Mouse (Mus musculus): ENCODE measurements around the gene Gm12117.

DNA sequence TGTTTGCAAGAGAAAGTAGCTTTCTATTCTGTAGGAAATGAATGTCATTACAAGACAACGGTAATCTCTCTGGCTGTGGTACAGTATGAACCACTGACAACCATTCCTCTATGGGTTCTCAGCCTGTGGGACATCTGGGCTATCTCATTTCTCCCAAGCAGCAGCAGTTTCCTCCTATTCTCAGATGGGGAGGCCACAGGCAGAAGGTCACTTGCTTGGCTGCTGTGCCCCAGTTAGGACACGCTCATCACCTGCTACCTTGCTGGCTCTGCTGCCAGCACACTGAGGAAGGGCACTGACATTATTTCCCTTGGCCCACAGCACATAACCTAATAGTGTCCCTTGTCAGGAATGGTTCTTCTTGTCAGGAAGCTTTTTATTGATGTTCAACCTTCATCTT lies 48.4 kb downstream of the Gm12117 start:
- TF ChIP-seq CTCF (IDR thresholded peaks at IDR 0.05 in 2 of 3, conservative IDR thresholded peaks at IDR 0.05 in 1 of 3; ENCODE audit: control insufficient read depth in 1 of 3, insufficient read depth in 1 of 3, low read depth in 2 of 3, low read length in 3 of 3, poor library complexity in 1 of 3, severe bottlenecking in 1 of 3) = no peak
- TF ChIP-seq BHLHE40 (IDR thresholded peaks at IDR 0.05; ENCODE audit: borderline replicate concordance, low read depth, low read length) = no peak
- no peak for TF ChIP-seq CHD2 (IDR thresholded peaks at IDR 0.05; ENCODE audit: low read length)
- no peak for TF ChIP-seq EP300 (IDR thresholded peaks at IDR 0.05; ENCODE audit: low read depth in 1 of 2, low read length in 2 of 2)

Data from MEL (cell line).